Mouse (Mus musculus) hindbrain, embryonic 13.5 days (tissue): ENCODE data around the gene Wdr20. TPM values are rescaled to one million over a fixed set of nuclear protein-coding genes. Genes with fewer than 3 reads are reported as not detected.
A peak's percentile ranks its signal among the peaks of the same experiment; 100 is the strongest.

Experiments
- ATAC-seq: fragments of 200-750 bp; cut with Nextera tagmentation; 2 replicates; pipeline ENCODE4 v1.8.0; 2017; ENCODE audit warnings: moderate TSS enrichment; ENCODE audit not compliant: low FRiP score
- H3K27ac ChIP-seq: fragments of 300-500 bp; sonication (generic); 2 replicates; pipeline ENCODE4 v1.5.1; 2015; ENCODE audit warnings: inconsistent platforms, mild to moderate bottlenecking, moderate library complexity
- H3K27me3 ChIP-seq: fragments of 300-500 bp; sonication (generic); 2 replicates; pipeline ENCODE4 v1.6.1; 2015; ENCODE audit warnings: mild to moderate bottlenecking, inconsistent platforms
- H3K36me3 ChIP-seq: fragments of 300-500 bp; sonication (generic); 2 replicates; pipeline ENCODE4 v1.6.1; 2015; ENCODE audit warnings: mild to moderate bottlenecking, inconsistent platforms
- H3K4me1 ChIP-seq: fragments of 300-500 bp; sonication (generic); replicated peaks from 2 replicates; pipeline ENCODE4 v1.6.1; 2015; ENCODE audit warnings: inconsistent platforms
- H3K4me2 ChIP-seq: fragments of 300-500 bp; sonication (generic); 2 replicates; pipeline ENCODE4 v1.6.1; 2015; ENCODE audit warnings: inconsistent platforms, mild to moderate bottlenecking, moderate library complexity
- H3K4me3 ChIP-seq: fragments of 300-500 bp; sonication (generic); 2 replicates; pipeline ENCODE4 v1.5.1; 2015; ENCODE audit warnings: mild to moderate bottlenecking, inconsistent platforms
- H3K9ac ChIP-seq: fragments of 300-500 bp; sonication (generic); 2 replicates; pipeline ENCODE4 v1.6.1; 2015; ENCODE audit warnings: mild to moderate bottlenecking, inconsistent platforms
- H3K9me3 ChIP-seq: fragments of 300-500 bp; sonication (generic); 2 replicates; pipeline ENCODE4 v1.6.1; 2016; ENCODE audit warnings: inconsistent platforms
- WGBS: fragments of 180-500 bp; shearing (Covaris S2); methylation state at CpG from one replicate; pipeline ENCODE4 v1.1.7; 2015; 5-methylcytosine and 5-hydroxymethylcytosine counted together
- polyA plus RNA-seq: library from polyadenylated mRNA; unstranded; fragments of >200 nt; fragmentation: Nextera tagmentation; extraction: Ambion mirVana; gene quantifications from 2 replicates; pipeline ENCODE4 v1.2.1, GENCODE M21; 2015

The Wdr20 gene
- polyA plus RNA-seq, 1 experiment from 2014 or later = 26.0 TPM

DNA sequence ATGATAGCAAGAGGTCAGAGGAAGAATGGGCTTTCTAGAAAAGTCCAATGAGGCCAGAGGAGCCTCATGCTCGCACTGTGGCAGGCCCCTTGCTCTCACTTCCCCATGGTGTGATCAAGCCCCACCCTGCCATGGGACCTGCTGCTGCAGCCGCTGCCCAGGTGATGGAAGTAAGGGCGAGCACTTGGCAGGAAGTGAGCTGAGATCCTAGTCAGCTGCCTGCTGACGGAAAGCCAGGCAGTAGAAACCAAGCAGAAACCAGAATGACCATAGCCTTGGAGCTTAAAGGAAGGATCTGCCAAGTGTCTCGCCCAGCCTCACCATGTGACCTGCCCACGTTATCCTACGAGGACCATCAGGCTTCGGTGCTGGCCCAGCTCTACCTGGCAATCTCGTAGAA is 75.4 kb downstream of the Wdr20 start:
- no peak overlapping the region for H3K9ac ChIP-seq
- H3K4me2 ChIP-seq = no peak overlapping the region
- 0 out of 2 replicates have a peak, but pooled peaks cover 9% of the 10 kb centered on the region for H3K4me1 ChIP-seq
- no peaks in the 10 kb centered on the region for H3K27me3 ChIP-seq
- WGBS = 95% methylated on average over 9 of the region's 9 CpGs
- peaks cover 37% of the 10 kb centered on the region for H3K36me3 ChIP-seq
- H3K4me3 ChIP-seq = no peak overlapping the region
- H3K9me3 ChIP-seq = no peaks in the 10 kb centered on the region
- ATAC-seq = no peak
- no peak overlapping the region for H3K27ac ChIP-seq

GRCm38 (mm10) chr12:110813624-110814023 is 75.9 kb downstream of the Wdr20 start:
- 0 out of 2 replicates have a peak, but pooled peaks cover 4% of the 10 kb centered on the region for H3K4me1 ChIP-seq
- no peaks in the 10 kb centered on the region for H3K27me3 ChIP-seq
- H3K27ac ChIP-seq = no peak overlapping the region
- H3K4me3 ChIP-seq = no peak overlapping the region
- H3K36me3 ChIP-seq = peaks cover 37% of the 10 kb centered on the region
- no peak overlapping the region for H3K9ac ChIP-seq
- no peak overlapping the region for H3K4me2 ChIP-seq
- no peaks in the 10 kb centered on the region for H3K9me3 ChIP-seq
- no peak for ATAC-seq
- WGBS = 90% methylated on average over 6 of the region's 6 CpGs

- 83% methylated on average over 17 of the region's 17 CpGs for WGBS
Measured at GRCm38 (mm10) chr12:110814924-110815323, 77.2 kb downstream of the Wdr20 start.

GRCm38 (mm10) chr12:110816833-110817232 is 79.1 kb downstream of the Wdr20 start:
- Histone ChIP-seq H3K27ac (no peak overlapping the region), H3K36me3 (peaks cover 27% of the 10 kb centered on the region), H3K9me3 (no peaks in the 10 kb centered on the region), H3K4me1 (no peaks in the 10 kb centered on the region), H3K4me2 (no peak overlapping the region), H3K9ac (no peak overlapping the region), H3K4me3 (no peak overlapping the region), H3K27me3 (no peaks in the 10 kb centered on the region)
- no peak for ATAC-seq
- WGBS = 97% methylated on average over 2 of the region's 2 CpGs

More at GRCm38 (mm10) chr12:110814924-110815323, 77.2 kb downstream of the Wdr20 start:
- peaks cover 36% of the 10 kb centered on the region for H3K36me3 ChIP-seq
- no peaks in the 10 kb centered on the region for H3K9me3 ChIP-seq
- H3K27me3 ChIP-seq = no peaks in the 10 kb centered on the region
- no peak overlapping the region for H3K9ac ChIP-seq
- H3K27ac ChIP-seq = no peak overlapping the region
- no peaks in the 10 kb centered on the region for H3K4me1 ChIP-seq
- ATAC-seq = no peak
- no peak overlapping the region for H3K4me3 ChIP-seq
- no peak overlapping the region for H3K4me2 ChIP-seq

GRCm38 (mm10) chr12:110819367-110819766 is 81.6 kb downstream of the Wdr20 start:
- H3K4me2 ChIP-seq = no peak overlapping the region
- no peak overlapping the region for H3K9ac ChIP-seq
- no peak overlapping the region for H3K4me3 ChIP-seq
- WGBS = 80% methylated on average over 8 of the region's 8 CpGs
- H3K4me1 ChIP-seq = no peaks in the 10 kb centered on the region
- peaks cover 12% of the 10 kb centered on the region for H3K36me3 ChIP-seq
- no peak for ATAC-seq
- H3K27ac ChIP-seq = no peak overlapping the region
- no peaks in the 10 kb centered on the region for H3K9me3 ChIP-seq
- no peaks in the 10 kb centered on the region for H3K27me3 ChIP-seq

GRCm38 (mm10) chr12:110821787-110822186 is 84.0 kb downstream of the Wdr20 start:
- no peaks in the 10 kb centered on the region for H3K27me3 ChIP-seq
- no peak overlapping the region for H3K9ac ChIP-seq
- H3K4me2 ChIP-seq = no peak overlapping the region
- no peaks in the 10 kb centered on the region for H3K4me1 ChIP-seq
- peaks cover 4% of the 10 kb centered on the region; the same call in 1 of the 2 replicates for H3K36me3 ChIP-seq
- no peak overlapping the region for H3K27ac ChIP-seq
- H3K4me3 ChIP-seq = no peak overlapping the region
- H3K9me3 ChIP-seq = no peaks in the 10 kb centered on the region
- no peak for ATAC-seq
- 93% methylated on average over 2 of the region's 2 CpGs for WGBS

DNA sequence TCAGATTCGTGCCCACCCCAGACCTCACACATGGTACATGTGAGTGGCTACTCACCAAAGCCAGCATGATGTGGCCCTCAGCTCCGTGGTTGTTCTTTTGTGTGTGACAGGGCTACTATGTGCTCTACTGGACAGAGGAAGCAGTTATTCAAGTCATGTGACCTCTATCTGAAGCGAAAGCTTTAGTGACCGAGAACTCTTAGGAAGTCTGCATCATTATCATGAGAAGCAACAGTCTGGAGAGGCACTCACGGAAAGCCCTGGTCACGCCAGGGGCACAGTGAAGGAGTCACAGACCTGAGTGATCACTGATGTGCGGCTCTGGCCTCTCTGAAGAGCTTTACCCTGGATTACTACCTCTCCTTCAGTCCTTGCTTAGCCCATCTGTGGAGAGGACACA is 84.6 kb downstream of the Wdr20 start:
- ATAC-seq = no peak
- H3K27me3 ChIP-seq = no peaks in the 10 kb centered on the region
- H3K4me1 ChIP-seq = no peaks in the 10 kb centered on the region
- no peaks in the 10 kb centered on the region for H3K9me3 ChIP-seq
- H3K9ac ChIP-seq = no peak overlapping the region
- H3K4me2 ChIP-seq = no peak overlapping the region
- H3K27ac ChIP-seq = no peak overlapping the region
- H3K4me3 ChIP-seq = no peak overlapping the region
- 91% methylated on average over 7 of the region's 7 CpGs for WGBS
- peaks cover 8% of the 10 kb centered on the region; the same call in 1 of the 2 replicates for H3K36me3 ChIP-seq

DNA sequence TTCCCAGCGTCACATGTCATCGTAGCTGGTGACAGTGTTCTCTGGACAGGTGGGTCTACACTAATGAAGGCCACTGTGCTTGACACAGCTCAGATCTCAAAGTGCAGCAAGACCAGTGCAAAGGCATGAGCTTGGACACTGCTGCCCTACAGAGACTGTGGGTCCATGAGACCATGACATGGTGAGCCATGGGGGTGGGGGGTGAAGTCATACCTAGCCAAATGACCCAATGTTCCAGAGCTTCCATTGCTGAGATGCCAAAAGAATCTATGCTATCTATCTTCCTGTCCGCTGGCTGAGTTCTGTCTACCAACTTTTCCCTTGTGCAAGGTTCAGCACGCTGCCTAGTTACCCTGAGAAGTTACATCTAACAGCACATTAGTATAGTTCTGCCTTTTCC is 91.2 kb downstream of the Wdr20 start:
- H3K27ac ChIP-seq = no peak overlapping the region
- ATAC-seq = no peak
- H3K9ac ChIP-seq = no peak overlapping the region
- WGBS = 92% methylated on average over 4 of the region's 4 CpGs
- H3K4me1 ChIP-seq = no peaks in the 10 kb centered on the region
- H3K4me3 ChIP-seq = no peak overlapping the region
- H3K9me3 ChIP-seq = no peaks in the 10 kb centered on the region
- H3K27me3 ChIP-seq = no peaks in the 10 kb centered on the region
- peaks cover 4% of the 10 kb centered on the region; the same call in 1 of the 2 replicates for H3K36me3 ChIP-seq
- no peak overlapping the region for H3K4me2 ChIP-seq

GRCm38 (mm10) chr12:110830293-110831024 is 92.7 kb downstream of the Wdr20 start:
- no peaks in the 10 kb centered on the region for H3K9me3 ChIP-seq
- H3K27ac ChIP-seq = no peak overlapping the region
- ATAC-seq = no peak
- no peak overlapping the region for H3K4me2 ChIP-seq
- H3K36me3 ChIP-seq = peaks cover 4% of the 10 kb centered on the region; the same call in 1 of the 2 replicates
- H3K9ac ChIP-seq = no peak overlapping the region
- no peaks in the 10 kb centered on the region; the same call in 1 of the 2 replicates for H3K4me1 ChIP-seq
- no peak overlapping the region for H3K4me3 ChIP-seq
- H3K27me3 ChIP-seq = no peaks in the 10 kb centered on the region
- 83% methylated on average over 10 of the region's 11 CpGs for WGBS

DNA sequence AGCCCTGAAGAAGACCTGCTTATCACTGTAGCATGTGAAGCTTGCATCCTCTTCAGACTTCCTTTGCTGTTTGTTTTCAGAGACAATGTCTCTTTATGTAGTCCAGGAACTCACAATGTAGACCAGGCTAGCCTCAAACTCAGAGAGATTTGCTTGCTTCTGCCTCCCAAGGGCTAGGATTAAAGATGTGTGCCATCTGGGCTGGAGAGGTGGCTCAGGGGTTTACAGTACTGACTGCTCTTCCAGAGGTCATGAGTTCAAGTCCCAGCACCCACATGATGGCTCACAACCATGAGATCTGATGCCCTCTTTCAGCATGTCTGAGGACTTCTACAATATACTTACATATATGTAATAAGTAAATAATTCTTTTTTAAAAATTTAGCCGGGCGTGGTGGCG is 97.4 kb downstream of the Wdr20 start:
- WGBS = 96% methylated on average over 3 of the region's 3 CpGs
- H3K4me2 ChIP-seq = no peak overlapping the region
- no peak overlapping the region for H3K27ac ChIP-seq
- H3K36me3 ChIP-seq = no peaks in the 10 kb centered on the region
- no peak overlapping the region for H3K4me3 ChIP-seq
- no peak for ATAC-seq
- no peaks in the 10 kb centered on the region for H3K9me3 ChIP-seq
- no peaks in the 10 kb centered on the region for H3K27me3 ChIP-seq
- H3K9ac ChIP-seq = no peak overlapping the region
- H3K4me1 ChIP-seq = peaks cover 22% of the 10 kb centered on the region

- Histone ChIP-seq H3K27me3 (no peaks in the 10 kb centered on the region), H3K4me1 (peaks cover 23% of the 10 kb centered on the region), H3K4me2 (peak overlapping the region; percentile 20; the same call in 1 of the 2 replicates), H3K9me3 (no peaks in the 10 kb centered on the region), H3K4me3 (no peak overlapping the region), H3K9ac (peak overlapping the region; percentile 53; the same call in 1 of the 2 replicates), H3K27ac (peak overlapping the region; percentile 80), H3K36me3 (no peaks in the 10 kb centered on the region)
- no peak for ATAC-seq
- WGBS = 45% methylated on average over 6 of the region's 6 CpGs
Measured at GRCm38 (mm10) chr12:110836729-110837128, 99.0 kb downstream of the Wdr20 start.

DNA sequence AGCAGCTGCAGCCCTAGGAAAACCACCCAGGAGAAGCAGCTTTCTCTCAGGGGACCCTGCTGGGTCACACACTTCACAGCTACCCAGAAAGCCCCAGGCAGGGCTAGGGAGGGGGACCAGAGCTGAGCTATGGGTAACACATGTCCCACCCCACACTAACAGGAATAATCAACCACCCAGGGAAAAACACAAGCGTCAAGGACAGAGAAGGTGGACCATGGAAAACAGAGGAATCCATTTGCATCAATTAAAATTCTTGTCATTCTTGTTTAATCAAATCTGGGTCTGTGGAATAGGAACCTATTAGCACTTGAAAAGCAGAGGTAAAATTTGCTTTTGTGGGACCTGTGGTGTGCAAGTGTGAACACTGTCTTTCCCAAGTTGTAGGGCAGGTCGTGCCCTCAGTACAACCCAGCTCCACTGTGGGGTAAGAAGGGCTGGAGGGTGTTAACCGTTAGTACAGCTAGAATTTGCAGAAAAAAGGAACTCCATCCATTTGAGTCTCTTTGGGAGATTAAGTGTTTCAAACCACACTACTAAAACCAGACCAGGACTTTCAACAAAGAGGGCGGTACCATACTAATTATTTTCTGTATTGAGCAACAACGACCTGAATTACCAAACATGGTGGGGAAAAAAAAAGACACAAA is 99.6 kb downstream of the Wdr20 start:
- H3K9me3 ChIP-seq = no peaks in the 10 kb centered on the region
- H3K36me3 ChIP-seq = no peaks in the 10 kb centered on the region
- peak overlapping the region; percentile 53; the same call in 1 of the 2 replicates for H3K9ac ChIP-seq
- no peak overlapping the region for H3K4me3 ChIP-seq
- 36% methylated on average over 5 of the region's 5 CpGs for WGBS
- H3K4me2 ChIP-seq = peak overlapping the region; percentile 20; the same call in 1 of the 2 replicates
- peak overlapping the region; percentile 80 for H3K27ac ChIP-seq
- H3K4me1 ChIP-seq = peaks cover 23% of the 10 kb centered on the region
- ATAC-seq = no peak
- H3K27me3 ChIP-seq = no peaks in the 10 kb centered on the region
